Mouse (Mus musculus) E14TG2a.4 (cell line): Measurements from ENCODE around the gene Ank2.

Source experiments
- CTCF ChIP-seq: conservative IDR thresholded peaks from 2 replicates; pipeline ENCODE4 v1.5.1; 2014; ENCODE audit warnings: low read length
- NANOG ChIP-seq: IDR thresholded peaks from 2 replicates; pipeline ENCODE4 v1.6.1; 2014; ENCODE audit warnings: borderline replicate concordance, low read length, mixed read lengths
- POU5F1 ChIP-seq: IDR thresholded peaks from 2 replicates; pipeline ENCODE4 v1.6.1; 2014; ENCODE audit warnings: low read length, borderline replicate concordance

GRCm38 (mm10) chr3:127375956-127376660 is 123.0 kb downstream of the Ank2 start:
- TF ChIP-seq CTCF (no peak), NANOG (no peak), POU5F1 (no peak)
